Mouse (Mus musculus): ENCODE measurements around the gene Ppa1. TPM values are rescaled to one million over a fixed set of nuclear protein-coding genes. Genes with fewer than 3 reads are reported as not detected.
"Not testable (repeated sequence)": the region's sequence is repeated elsewhere in the genome, so short reads cannot be mapped to it uniquely, and the experiment has no call there.

Ppa1 gene
- polyA plus RNA-seq, 1 experiment from 2014 or later: 167 TPM

GRCm38 (mm10) chr10:61621681-61622080 is 26.7 kb upstream of the Ppa1 start:
- no peak overlapping the region for H3K9ac ChIP-seq
- H3K36me3 ChIP-seq: no peaks in the 10 kb centered on the region
- H3K27me3 ChIP-seq: peaks cover 31% of the 10 kb centered on the region
- no peaks in the 10 kb centered on the region for H3K9me3 ChIP-seq (replicated peaks)
- H3K4me3 ChIP-seq (replicated peaks): no peak overlapping the region
- 40% methylated on average over 9 of the region's 9 CpGs for WGBS
- H3K27ac ChIP-seq (replicated peaks): no peak overlapping the region
- H3K4me1 ChIP-seq: peaks cover 14% of the 10 kb centered on the region
- H3K4me2 ChIP-seq (replicated peaks): no peak overlapping the region
- ATAC-seq (ENCODE audit: insufficient number of reproducible peaks, low FRiP score, low TSS enrichment, low read depth): no peak

GRCm38 (mm10) chr10:61623874-61624273 is 24.5 kb upstream of the Ppa1 start:
- H3K4me3 ChIP-seq (replicated peaks); H3K27ac ChIP-seq (replicated peaks); H3K9me3 ChIP-seq (replicated peaks); H3K9ac ChIP-seq; H3K36me3 ChIP-seq; ATAC-seq (ENCODE audit: insufficient number of reproducible peaks, low FRiP score, low TSS enrichment, low read depth); H3K4me2 ChIP-seq (replicated peaks): not testable (repeated sequence)
- WGBS: 68% methylated on average over 3 of the region's 3 CpGs
- Histone ChIP-seq H3K27me3 (peaks cover 35% of the 10 kb centered on the region), H3K4me1 (peaks cover 14% of the 10 kb centered on the region)

- H3K27me3 ChIP-seq: peaks cover 35% of the 10 kb centered on the region
- no peak for ATAC-seq (ENCODE audit: insufficient number of reproducible peaks, low FRiP score, low TSS enrichment, low read depth)
- H3K4me2 ChIP-seq (replicated peaks): no peak overlapping the region
- 24% methylated on average over 5 of the region's 5 CpGs for WGBS
- no peaks in the 10 kb centered on the region for H3K9me3 ChIP-seq (replicated peaks)
- no peak overlapping the region for H3K27ac ChIP-seq (replicated peaks)
- H3K4me1 ChIP-seq: peaks cover 14% of the 10 kb centered on the region
- H3K36me3 ChIP-seq: no peaks in the 10 kb centered on the region
- H3K4me3 ChIP-seq (replicated peaks): peak overlapping the region; percentile 46; the same call in 1 of the 2 replicates
- H3K9ac ChIP-seq: no peak overlapping the region
Observed at GRCm38 (mm10) chr10:61624771-61625170, 23.6 kb upstream of the Ppa1 start.

- ATAC-seq (ENCODE audit: insufficient number of reproducible peaks, low FRiP score, low TSS enrichment, low read depth): no peak
- Histone ChIP-seq H3K27me3 (peaks cover 35% of the 10 kb centered on the region), H3K4me1 (peaks cover 14% of the 10 kb centered on the region)
Observed at GRCm38 (mm10) chr10:61625381-61626257, 22.7 kb upstream of the Ppa1 start.

DNA sequence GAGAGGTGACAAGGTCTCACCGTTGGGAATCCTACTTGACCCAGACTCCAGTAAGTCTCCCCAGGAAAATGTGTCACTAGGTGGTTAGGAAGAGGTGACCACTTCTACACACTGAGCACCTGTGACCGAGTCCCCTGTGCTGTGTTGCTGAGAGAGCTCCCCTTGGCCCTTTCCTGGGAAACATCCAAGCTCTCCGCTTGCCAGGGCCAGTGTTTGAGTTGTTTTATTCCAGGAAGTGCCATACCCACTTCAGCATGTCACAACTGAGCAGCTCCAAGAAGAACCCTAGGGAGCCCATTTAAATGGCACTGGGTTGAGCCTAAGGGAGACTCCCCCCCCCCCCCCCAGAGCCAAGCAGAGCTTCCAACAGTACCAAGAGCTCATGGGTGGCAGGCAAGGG is 21.8 kb upstream of the Ppa1 start:
- H3K9me3 ChIP-seq (replicated peaks): no peaks in the 10 kb centered on the region
- peaks cover 35% of the 10 kb centered on the region for H3K27me3 ChIP-seq
- no peak for ATAC-seq (ENCODE audit: insufficient number of reproducible peaks, low FRiP score, low TSS enrichment, low read depth)
- H3K36me3 ChIP-seq: no peaks in the 10 kb centered on the region
- no peak overlapping the region for H3K27ac ChIP-seq (replicated peaks)
- H3K4me3 ChIP-seq (replicated peaks): no peak overlapping the region
- H3K4me2 ChIP-seq (replicated peaks): no peak overlapping the region
- H3K9ac ChIP-seq: no peak overlapping the region
- H3K4me1 ChIP-seq: peaks cover 14% of the 10 kb centered on the region
- 80% methylated on average over 3 of the region's 3 CpGs for WGBS

More at GRCm38 (mm10) chr10:61625381-61626257, 22.7 kb upstream of the Ppa1 start:
- Histone ChIP-seq H3K4me2 (replicated peaks) (peak overlapping the region; percentile 92), H3K27ac (replicated peaks) (no peak overlapping the region), H3K36me3 (no peaks in the 10 kb centered on the region), H3K9me3 (replicated peaks) (no peaks in the 10 kb centered on the region), H3K4me3 (replicated peaks) (peak overlapping the region; percentile 46), H3K9ac (peak overlapping the region; percentile 18; the same call in 1 of the 2 replicates)
- WGBS: 2% methylated on average over 74 of the region's 74 CpGs

GRCm38 (mm10) chr10:61627195-61627937 is 21.0 kb upstream of the Ppa1 start:
- 48% methylated on average over 15 of the region's 15 CpGs for WGBS
- no peak for ATAC-seq (ENCODE audit: insufficient number of reproducible peaks, low FRiP score, low TSS enrichment, low read depth)

DNA sequence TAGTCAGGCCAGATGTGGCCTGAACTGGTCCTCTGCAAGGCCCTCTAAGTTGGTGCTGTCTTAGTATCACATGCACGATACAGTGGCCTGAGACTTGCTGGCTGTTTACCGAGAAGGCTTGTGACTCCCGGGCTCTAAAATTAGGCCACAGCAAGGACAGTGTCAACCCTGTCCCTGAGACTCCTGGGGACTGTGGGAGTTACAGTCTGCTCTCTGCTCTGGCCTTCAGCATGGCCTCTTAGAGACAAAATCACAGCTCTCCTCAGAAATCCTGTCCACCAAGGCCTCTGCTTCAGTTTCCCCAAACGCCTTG is 20.5 kb upstream of the Ppa1 start:
- Histone ChIP-seq H3K9ac (no peak overlapping the region), H3K4me1 (peaks cover 14% of the 10 kb centered on the region), H3K4me3 (replicated peaks) (no peak overlapping the region), H3K4me2 (replicated peaks) (no peak overlapping the region), H3K9me3 (replicated peaks) (no peaks in the 10 kb centered on the region), H3K36me3 (no peaks in the 10 kb centered on the region), H3K27me3 (peaks cover 34% of the 10 kb centered on the region), H3K27ac (replicated peaks) (no peak overlapping the region)
- no peak for ATAC-seq (ENCODE audit: insufficient number of reproducible peaks, low FRiP score, low TSS enrichment, low read depth)
- WGBS: 53% methylated on average over 4 of the region's 4 CpGs

More at GRCm38 (mm10) chr10:61627195-61627937, 21.0 kb upstream of the Ppa1 start:
- Histone ChIP-seq H3K27me3 (peaks cover 35% of the 10 kb centered on the region), H3K9ac (no peak overlapping the region), H3K36me3 (no peaks in the 10 kb centered on the region), H3K4me3 (replicated peaks) (no peak overlapping the region), H3K4me1 (peaks cover 14% of the 10 kb centered on the region), H3K4me2 (replicated peaks) (no peak overlapping the region), H3K9me3 (replicated peaks) (no peaks in the 10 kb centered on the region), H3K27ac (replicated peaks) (no peak overlapping the region)

- WGBS: 75% methylated on average over 10 of the region's 10 CpGs
- ATAC-seq (ENCODE audit: insufficient number of reproducible peaks, low FRiP score, low TSS enrichment, low read depth): no peak
- Histone ChIP-seq H3K9ac (no peak overlapping the region), H3K27ac (replicated peaks) (no peak overlapping the region), H3K4me3 (replicated peaks) (no peak overlapping the region), H3K4me2 (replicated peaks) (no peak overlapping the region), H3K9me3 (replicated peaks) (0 out of 2 replicates have a peak, but pooled peaks cover 4% of the 10 kb centered on the region), H3K27me3 (no peaks in the 10 kb centered on the region; the same call in 1 of the 2 replicates), H3K36me3 (no peaks in the 10 kb centered on the region), H3K4me1 (no peaks in the 10 kb centered on the region)
Observed at GRCm38 (mm10) chr10:61632445-61632844, 15.9 kb upstream of the Ppa1 start.

GRCm38 (mm10) chr10:61637055-61637454 is 11.3 kb upstream of the Ppa1 start:
- H3K4me3 ChIP-seq (replicated peaks): no peak overlapping the region
- no peak for ATAC-seq (ENCODE audit: insufficient number of reproducible peaks, low FRiP score, low TSS enrichment, low read depth)
- H3K4me1 ChIP-seq: no peaks in the 10 kb centered on the region
- H3K27me3 ChIP-seq: no peaks in the 10 kb centered on the region
- no peak overlapping the region for H3K4me2 ChIP-seq (replicated peaks)
- H3K9me3 ChIP-seq (replicated peaks): 0 out of 2 replicates have a peak, but pooled peaks cover 4% of the 10 kb centered on the region
- 72% methylated on average over 7 of the region's 7 CpGs for WGBS
- H3K27ac ChIP-seq (replicated peaks): no peak overlapping the region
- H3K36me3 ChIP-seq: no peaks in the 10 kb centered on the region
- H3K9ac ChIP-seq: no peak overlapping the region

DNA sequence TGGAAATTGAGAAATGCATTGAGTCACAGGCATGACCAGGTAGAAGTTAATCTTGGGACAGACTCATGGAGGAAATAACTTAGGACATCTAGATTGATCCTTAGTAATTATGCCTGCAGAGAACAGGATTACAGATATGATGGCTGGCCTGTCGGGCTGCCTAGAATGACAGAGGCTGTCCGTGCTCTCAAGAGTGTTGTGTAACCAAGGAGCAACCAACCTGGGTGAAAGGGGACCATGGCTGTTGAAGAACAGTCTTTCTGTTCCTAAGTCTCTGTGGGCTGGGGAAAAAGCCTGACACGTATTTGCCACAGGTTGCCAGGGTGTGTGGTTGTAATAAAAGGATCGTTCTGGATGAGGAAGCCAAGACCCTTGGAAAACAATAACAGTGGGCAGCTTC is 8.0 kb upstream of the Ppa1 start:
- Histone ChIP-seq H3K27ac (replicated peaks) (no peak overlapping the region), H3K9ac (no peak overlapping the region), H3K27me3 (no peaks in the 10 kb centered on the region), H3K4me2 (replicated peaks) (no peak overlapping the region), H3K4me3 (replicated peaks) (no peak overlapping the region), H3K36me3 (no peaks in the 10 kb centered on the region), H3K9me3 (replicated peaks) (0 out of 2 replicates have a peak, but pooled peaks cover 4% of the 10 kb centered on the region), H3K4me1 (no peaks in the 10 kb centered on the region)
- 65% methylated on average over 4 of the region's 4 CpGs for WGBS
- no peak for ATAC-seq (ENCODE audit: insufficient number of reproducible peaks, low FRiP score, low TSS enrichment, low read depth)

GRCm38 (mm10) chr10:61646557-61646956 is 1.8 kb upstream of the Ppa1 start:
- no peaks in the 10 kb centered on the region for H3K9me3 ChIP-seq (replicated peaks)
- H3K36me3 ChIP-seq: no peaks in the 10 kb centered on the region
- no peak for ATAC-seq (ENCODE audit: insufficient number of reproducible peaks, low FRiP score, low TSS enrichment, low read depth)
- no peak overlapping the region for H3K4me3 ChIP-seq (replicated peaks)
- H3K9ac ChIP-seq: no peak overlapping the region
- 79% methylated on average over 7 of the region's 7 CpGs for WGBS
- no peak overlapping the region for H3K4me2 ChIP-seq (replicated peaks)
- no peaks in the 10 kb centered on the region for H3K27me3 ChIP-seq
- peaks cover 13% of the 10 kb centered on the region for H3K4me1 ChIP-seq
- H3K27ac ChIP-seq (replicated peaks): no peak overlapping the region
